Mouse (Mus musculus) lung, postnatal 4 days (tissue): ENCODE data around the gene Dgkz.

Experiments used
- DNase-seq, 2 experiments: peaks; one replicate each; pipeline ENCODE4 v3.0.0; 2021

Dgkz gene

GRCm38 (mm10) chr2:91917096-91917495, 58.6 kb downstream of the Dgkz start:
- no peak for DNase-seq

DNA sequence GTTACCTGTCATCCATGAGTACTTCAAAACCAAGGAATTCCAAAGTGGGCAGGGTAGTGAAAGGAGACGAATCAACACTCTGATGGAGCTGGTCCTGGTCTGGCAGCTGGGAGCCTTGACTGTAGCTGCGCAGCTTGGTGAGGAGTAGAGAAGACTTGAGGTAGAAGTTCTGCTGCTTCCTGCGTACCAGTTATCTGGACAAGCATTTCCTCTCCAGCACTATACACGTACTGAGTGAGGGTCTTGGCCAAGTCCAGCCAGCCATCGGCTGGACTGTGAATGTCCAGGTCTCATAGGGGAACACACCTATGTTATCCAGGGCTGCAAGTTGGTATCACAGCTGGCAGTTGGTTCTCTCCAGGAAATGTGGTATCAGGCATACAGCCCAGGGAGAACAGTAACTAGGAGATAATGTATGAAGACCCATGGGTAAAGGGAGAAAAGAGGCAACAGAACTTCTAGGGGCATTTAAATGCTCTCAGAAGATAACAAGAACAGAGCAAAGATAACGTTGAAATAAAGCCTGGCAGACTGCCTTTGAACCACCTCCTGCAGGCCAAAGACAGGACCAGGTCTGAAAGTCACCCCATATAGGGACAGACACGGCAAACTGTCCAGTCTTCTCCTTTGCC, 59.2 kb downstream of the Dgkz start:
- DNase-seq: no peak

DNA sequence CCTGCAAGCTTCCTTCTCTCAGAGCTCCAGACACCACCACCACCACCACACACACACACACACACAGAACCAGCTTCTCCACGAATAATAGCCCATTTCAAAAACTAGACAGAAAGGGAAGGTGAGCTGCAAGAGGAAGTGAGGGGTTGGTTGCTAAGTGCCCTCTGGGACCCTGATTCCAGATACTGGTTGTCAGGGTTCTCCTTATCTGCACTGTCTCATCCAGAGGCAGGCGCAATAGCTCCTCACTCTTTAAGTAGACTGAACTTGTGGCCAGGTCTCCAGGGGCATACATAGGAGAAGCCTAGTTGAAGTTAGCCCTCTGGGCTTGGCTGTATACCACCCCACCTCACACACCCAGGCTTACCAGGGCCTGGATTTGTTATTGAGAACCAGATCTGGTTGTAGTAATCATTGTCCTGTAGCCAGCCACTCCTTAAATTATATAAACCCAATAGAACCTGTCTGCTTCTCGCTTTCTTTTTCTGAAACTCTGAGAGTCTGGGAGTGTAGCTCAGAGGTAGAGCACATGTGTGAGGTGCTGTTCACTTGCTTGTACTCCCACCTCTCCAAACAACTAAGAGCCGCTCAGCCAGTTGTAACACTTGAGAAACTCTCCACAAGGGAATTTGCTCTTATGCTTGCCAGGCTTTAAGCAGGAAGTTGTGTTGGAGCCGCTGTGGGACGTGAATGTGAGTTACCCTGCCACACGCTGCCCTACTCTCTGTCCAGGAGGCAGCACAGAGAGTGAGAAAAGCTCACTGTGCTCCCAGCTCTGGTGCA, 62.1 kb downstream of the Dgkz start:
- DNase-seq: peak in 1 of 2 experiments; percentile 21

DNA sequence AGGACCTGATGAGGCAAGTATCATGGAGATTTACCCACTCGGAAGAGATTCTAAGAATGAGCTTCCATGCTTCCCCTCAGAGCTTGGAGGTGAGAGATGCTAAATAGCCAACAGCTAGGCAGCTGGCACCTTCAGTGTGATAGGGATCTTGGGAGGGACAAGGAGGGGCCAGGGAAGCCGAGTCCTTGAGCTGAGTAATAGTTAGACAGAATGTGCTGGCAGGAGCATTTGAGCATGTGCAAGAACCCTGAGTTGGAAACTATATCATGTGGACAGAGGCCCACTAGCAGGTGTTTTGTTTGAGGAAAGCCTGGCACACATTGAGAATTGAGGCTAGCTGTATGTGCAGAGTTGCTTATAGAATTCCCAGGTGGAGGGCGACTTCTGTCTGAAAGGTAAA, 63.0 kb downstream of the Dgkz start:
- no peak for DNase-seq

- no peak for DNase-seq
Observed at GRCm38 (mm10) chr2:91906141-91906540, 69.5 kb downstream of the Dgkz start.

DNA sequence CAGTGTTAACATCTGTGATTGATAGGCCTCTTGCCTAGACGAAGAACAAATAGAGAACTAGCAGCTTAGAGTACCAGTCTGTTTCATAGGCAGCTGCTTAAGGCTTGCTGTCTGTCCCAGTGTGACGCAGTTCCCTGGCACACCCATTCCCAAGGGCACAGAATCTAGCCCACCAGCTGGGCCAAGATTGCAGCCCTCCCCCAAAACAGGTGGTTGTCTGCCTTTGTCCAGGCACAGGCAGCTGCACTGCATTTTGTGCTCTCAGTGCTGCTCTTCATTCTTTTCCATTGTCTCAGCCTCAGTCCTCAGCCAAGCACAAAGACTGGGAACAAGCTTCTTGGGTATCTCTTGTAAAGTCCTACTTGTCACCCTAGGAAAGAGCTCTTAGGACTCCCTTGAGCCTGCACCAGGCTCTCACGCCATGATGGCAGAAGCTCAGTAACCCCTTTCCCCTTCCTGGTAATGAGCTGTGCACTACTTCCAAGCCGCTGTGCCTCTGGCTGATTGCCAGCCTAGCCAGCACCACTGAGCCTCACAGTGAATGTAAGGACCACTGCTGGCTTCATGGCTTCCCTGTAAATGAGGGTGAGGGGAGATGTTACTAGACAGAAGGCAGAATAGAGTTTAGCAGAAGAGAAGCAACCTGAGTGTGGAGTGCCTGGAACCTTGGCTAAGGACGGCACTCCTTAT, 70.9 kb downstream of the Dgkz start:
- DNase-seq: no peak

- no peak for DNase-seq
Observed at GRCm38 (mm10) chr2:91903171-91903925, 72.3 kb downstream of the Dgkz start.

DNA sequence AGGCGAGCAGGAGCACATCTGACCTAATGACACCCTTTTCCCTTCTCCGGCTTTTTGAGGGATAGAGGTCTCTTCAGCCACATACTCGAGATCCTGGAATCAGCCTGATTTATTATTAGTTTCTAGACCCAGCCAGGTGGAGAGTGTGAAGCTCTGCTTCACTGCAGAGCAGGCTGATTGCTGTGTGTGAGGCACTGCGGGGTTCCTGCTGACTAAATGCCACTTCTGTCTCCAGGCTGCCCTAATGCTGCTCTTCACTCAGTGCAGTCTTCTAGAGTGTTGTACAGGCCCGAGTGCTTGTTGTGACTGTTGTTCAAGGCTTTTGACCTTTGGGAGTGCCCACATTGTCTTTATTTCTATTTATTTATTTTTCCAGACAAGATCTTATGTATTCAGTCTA, 73.3 kb downstream of the Dgkz start:
- DNase-seq: no peak

- no peak for DNase-seq
Observed at GRCm38 (mm10) chr2:91900431-91900830, 75.2 kb downstream of the Dgkz start.

DNA sequence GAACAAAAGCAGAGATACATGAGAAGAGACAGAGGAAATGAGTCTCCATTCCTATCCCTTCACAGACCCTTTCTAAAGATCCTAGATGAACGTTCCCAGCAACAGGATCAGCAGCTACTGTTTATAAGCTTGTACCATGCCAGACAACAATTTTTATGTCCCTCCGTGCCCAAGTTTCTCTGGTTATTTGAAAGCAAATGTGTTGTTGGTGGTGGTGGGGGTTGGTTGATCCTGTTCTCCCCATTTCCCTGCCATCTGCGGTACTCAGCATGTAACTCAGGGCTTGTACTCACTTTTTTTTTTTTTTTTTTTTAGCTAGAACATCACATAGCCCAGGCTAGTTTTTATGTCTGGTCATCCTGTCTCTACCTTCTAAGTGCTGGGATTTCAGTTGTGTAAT, 76.5 kb downstream of the Dgkz start:
- DNase-seq: no peak

GRCm38 (mm10) chr2:91897968-91898367, 77.7 kb downstream of the Dgkz start:
- DNase-seq: no peak

- no peak for DNase-seq
Observed at GRCm38 (mm10) chr2:91895401-91895800, 80.3 kb downstream of the Dgkz start.

- no peak for DNase-seq
Observed at GRCm38 (mm10) chr2:91894716-91895115, 80.9 kb downstream of the Dgkz start.

- DNase-seq: no peak
Observed at GRCm38 (mm10) chr2:91884616-91885015, 91.0 kb downstream of the Dgkz start.

- DNase-seq: no peak
Observed at GRCm38 (mm10) chr2:91883961-91884360, 91.7 kb downstream of the Dgkz start.
